Mouse (Mus musculus) G1E (cell line): ENCODE measurements at regions not wholly inside any gene's neighbourhood (a gene's known extent, or its start where the extent isn't known, plus 50 kb on each side); places are given as distances from the start of the nearest gene placed in this dataset.

Source experiments
- CTCF ChIP-seq: IDR thresholded peaks from 2 replicates; pipeline ENCODE4 v1.5.1; 2012; ENCODE audit warnings: low read depth, low read length, inconsistent platforms, mixed read lengths
- GATA1 ChIP-seq: IDR thresholded peaks from 2 replicates; pipeline ENCODE4 v1.6.1; 2012; ENCODE audit warnings: borderline replicate concordance, low read length, inconsistent platforms, mixed read lengths

DNA sequence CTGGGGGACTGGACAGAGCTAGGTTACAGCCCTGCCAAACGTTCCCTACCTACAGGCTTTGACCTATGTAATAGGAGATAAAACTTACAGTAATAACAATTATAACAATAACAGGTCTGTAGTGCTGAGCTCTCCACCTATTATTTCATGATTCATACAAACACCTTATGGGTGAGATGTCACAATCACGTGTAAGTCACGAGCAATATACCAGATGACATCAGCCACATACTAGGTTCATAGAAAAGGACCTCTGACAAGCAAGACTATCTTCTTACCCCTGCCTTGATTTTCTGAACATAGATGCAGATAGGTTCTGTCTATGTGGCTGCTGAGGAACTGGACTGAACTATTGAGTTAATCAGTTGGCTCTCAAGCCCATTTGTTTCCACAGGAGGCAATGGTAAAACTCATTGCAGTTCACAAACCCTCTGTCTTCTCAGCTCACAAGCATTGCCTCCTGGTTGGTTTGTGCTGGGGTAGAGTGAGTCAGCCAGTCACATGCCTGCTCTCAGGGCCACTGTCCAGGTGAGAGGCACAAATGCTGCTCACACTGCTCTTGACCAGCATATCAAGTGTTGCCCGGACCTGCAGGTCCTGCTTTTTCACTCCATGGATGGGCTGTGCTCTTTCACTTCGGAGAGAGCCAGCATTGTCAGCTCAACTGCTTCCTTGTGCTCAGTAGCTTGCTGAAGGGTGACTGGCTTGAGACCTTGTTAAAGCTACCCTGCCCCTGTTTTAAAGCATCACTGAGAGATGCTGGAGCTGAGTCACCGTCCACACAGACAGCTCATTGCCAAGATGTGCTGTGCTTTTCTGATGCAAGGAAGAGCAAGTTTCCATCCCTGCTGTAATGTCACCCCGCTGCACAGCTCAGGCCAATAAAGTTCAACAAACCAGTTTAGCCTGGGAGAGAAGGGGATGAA is 1275.9 kb downstream of the Gsdmc2 start:
- TF ChIP-seq CTCF = no peak
- TF ChIP-seq GATA1 = no peak
